Mouse (Mus musculus) E14TG2a.4 (cell line): ENCODE data around the gene Bmp8b.

ENCODE experiments used
- CTCF ChIP-seq: conservative IDR thresholded peaks from 2 replicates; pipeline ENCODE4 v1.5.1; 2014; ENCODE audit warnings: low read length
- NANOG ChIP-seq: IDR thresholded peaks from 2 replicates; pipeline ENCODE4 v1.6.1; 2014; ENCODE audit warnings: borderline replicate concordance, low read length, mixed read lengths

DNA sequence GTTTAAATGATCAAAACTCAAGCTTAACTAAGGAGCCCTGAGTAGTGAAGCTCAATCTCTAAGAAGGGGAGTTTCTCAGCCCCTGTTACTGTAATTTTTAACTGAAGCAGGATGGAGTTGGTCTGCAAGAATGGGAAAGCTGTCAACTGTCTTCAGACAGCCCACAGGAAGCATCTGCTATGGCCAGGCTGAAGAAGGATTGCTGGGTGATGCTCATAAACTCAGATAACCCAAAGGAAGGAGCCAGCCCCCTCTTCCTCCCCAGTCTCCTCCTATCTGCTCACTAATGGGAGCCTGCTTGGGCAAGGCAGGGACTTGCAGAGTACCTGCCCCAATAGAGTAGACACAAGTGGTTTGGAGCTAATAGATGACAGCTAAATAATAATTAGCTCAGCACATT, 50.9 kb downstream of the Bmp8b start:
- TF ChIP-seq CTCF (no peak), NANOG (no peak)
